Mouse (Mus musculus) left cerebral cortex, adult 9 months (tissue): Measurements from ENCODE around the gene Ntn4.

Experiments
- DNase-seq, 2 experiments: peaks; one replicate each; pipeline ENCODE4 v3.0.0; 2022; ENCODE audit warnings: low spot score in 2 of 2

Ntn4 gene

DNA sequence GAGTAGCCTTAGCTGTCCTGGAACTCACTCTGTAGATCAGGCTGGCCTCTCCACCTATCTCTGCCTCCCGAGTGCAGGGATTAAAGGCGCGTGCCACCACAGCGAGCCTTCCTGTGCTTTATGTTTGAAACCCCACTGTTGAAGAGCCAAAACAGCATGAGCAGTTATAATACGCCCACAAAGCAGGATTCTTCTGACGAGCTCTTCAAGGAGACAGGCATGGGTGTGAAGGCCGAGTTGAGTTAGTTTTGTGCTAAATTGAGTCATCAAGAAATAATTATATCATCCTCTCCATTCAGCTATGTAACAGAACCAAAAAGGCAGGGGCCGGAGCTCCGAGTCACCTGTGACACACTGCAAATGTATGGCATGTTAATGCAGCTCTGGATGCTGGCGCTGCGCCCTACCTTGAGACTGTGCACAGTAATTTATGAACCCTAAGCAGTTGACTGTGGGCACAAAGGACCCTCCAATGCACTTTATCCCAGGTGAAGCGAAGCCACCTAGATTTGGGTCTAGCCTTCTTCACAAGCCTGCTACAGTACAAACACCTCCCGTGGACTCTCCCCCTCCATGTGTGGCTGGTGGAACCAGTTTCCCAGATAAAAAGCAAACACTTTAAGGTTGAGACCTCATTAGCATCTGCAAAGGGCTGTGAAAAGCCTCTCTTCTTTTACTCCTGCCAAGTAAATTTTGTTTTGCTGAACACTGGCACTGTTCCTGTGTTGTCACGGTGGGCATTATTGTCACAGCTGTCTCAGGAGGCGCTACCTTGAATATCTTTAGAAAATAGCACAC is 142.9 kb downstream of the Ntn4 start:
- no peak for DNase-seq
